Mouse (Mus musculus) heart, postnatal 10 days (tissue): ENCODE data around the gene Tubb4b. TPM values are rescaled to one million over a fixed set of nuclear protein-coding genes. Genes with fewer than 3 reads are reported as not detected.
"Not testable (repeated sequence)": the region's sequence is repeated elsewhere in the genome, so short reads cannot be mapped to it uniquely, and the experiment has no call there.

Source experiments
- DNase-seq, 2 experiments: peaks; one replicate each; pipeline ENCODE4 v3.0.0; 2021
- intact Hi-C: fragments of 180-260 bp; cut with DNase I; formaldehyde crosslinking; loops from one replicate; pipeline ENCODE4 v1.15.1; 2025
- total RNA-seq, 2 experiments: library from RNA; stranded (reverse); gene quantifications; 2 replicates each; pipeline ENCODE4 v1.2.3; 2021

Gene Tubb4b
- 100 to 1,000 TPM; 258 to 286 TPM for total RNA-seq

GRCm38 (mm10) chr2:25224492-25224765, at the start of gene Tubb4b:
TSS of gene Tubb4b (minus strand) at chr2:25224702.
- intact Hi-C loops = no loop called here
- DNase-seq = no peak

- intact Hi-C loops = loop anchor here (5.0 kb wide), 1 partner anchor 59 kb away; the partner anchor contains the start of gene Man1b1
- no peak for DNase-seq
These were observed 48.5 kb upstream of the Tubb4b start for GRCm38 (mm10) chr2:25273010-25273409.

- intact Hi-C loops = loop anchor here (5.0 kb wide), 1 partner anchor 60 kb away; the partner anchor contains the start of gene Man1b1
These were observed 48.0 kb upstream of the Tubb4b start for GRCm38 (mm10) chr2:25272515-25272914.

GRCm38 (mm10) chr2:25271827-25272511, 47.5 kb upstream of the Tubb4b start, which contains the start of the genes Ssna1 and Anapc2:
TSS of gene Ssna1 (minus strand) at chr2:25272438.
TSS of gene Anapc2 (plus strand) at chr2:25272478.
- DNase-seq = peak; percentile 98 to 99
- intact Hi-C loops = loop anchor here (5.0 kb wide), 1 partner anchor 60 kb away; the partner anchor contains the start of gene Man1b1

More at GRCm38 (mm10) chr2:25272515-25272914, 48.0 kb upstream of the Tubb4b start:
- DNase-seq = no peak

- DNase-seq = no peak
- intact Hi-C loops = no loop called here
These were observed 43.3 kb upstream of the Tubb4b start for GRCm38 (mm10) chr2:25267746-25268309.

- intact Hi-C loops = no loop called here
- DNase-seq = no peak
These were observed 42.7 kb upstream of the Tubb4b start for GRCm38 (mm10) chr2:25267241-25267640.

- intact Hi-C loops = no loop called here
- peak; percentile 32 to 52 for DNase-seq
These were observed 42.2 kb upstream of the Tubb4b start for GRCm38 (mm10) chr2:25266720-25267119.

- no peak for DNase-seq
- intact Hi-C loops = no loop called here
These were observed 41.6 kb upstream of the Tubb4b start for GRCm38 (mm10) chr2:25265897-25266656.

- intact Hi-C loops = no loop called here
- no peak for DNase-seq
These were observed 40.3 kb upstream of the Tubb4b start for GRCm38 (mm10) chr2:25264851-25265250.

GRCm38 (mm10) chr2:25264286-25264660, 39.8 kb upstream of the Tubb4b start:
- intact Hi-C loops = no loop called here
- DNase-seq = no peak

GRCm38 (mm10) chr2:25263623-25264285, 39.3 kb upstream of the Tubb4b start:
- intact Hi-C loops = no loop called here
- DNase-seq = no peak

- DNase-seq = peak; percentile 43 to 47
- intact Hi-C loops = no loop called here
These were observed 38.5 kb upstream of the Tubb4b start for GRCm38 (mm10) chr2:25262795-25263622.

GRCm38 (mm10) chr2:25262291-25262767, 37.8 kb upstream of the Tubb4b start, which contains the start of gene Tprn:
TSS of gene Tprn (plus strand) at chr2:25262618.
- intact Hi-C loops = no loop called here
- peak; percentile 96 for DNase-seq

GRCm38 (mm10) chr2:25261870-25262269, 37.4 kb upstream of the Tubb4b start:
- no peak for DNase-seq
- intact Hi-C loops = no loop called here

GRCm38 (mm10) chr2:25258887-25259286, 34.4 kb upstream of the Tubb4b start:
- intact Hi-C loops = loop anchor here (5.0 kb wide), 2 partner anchors 73 to 157 kb away; partner anchors contain the start of gene Man1b1
- no peak for DNase-seq

GRCm38 (mm10) chr2:25257250-25257649, 32.7 kb upstream of the Tubb4b start:
- DNase-seq = not testable (repeated sequence)
- intact Hi-C loops = loop anchor here (5.0 kb wide), 2 partner anchors 75 to 155 kb away; partner anchors contain the start of gene Man1b1

- peak; percentile 49 to 70 for DNase-seq
- intact Hi-C loops = loop anchor here (1.0 to 5.0 kb wide), 3 partner anchors 28 to 154 kb away; partner anchors contain the start of gene Man1b1
These were observed 32.1 kb upstream of the Tubb4b start for GRCm38 (mm10) chr2:25256443-25257109.

- intact Hi-C loops = loop anchor here (1.0 to 5.0 kb wide), 4 partner anchors 21 to 153 kb away; partner anchors contain the start of gene Man1b1
- peak; percentile 88 to 93 for DNase-seq
These were observed 30.8 kb upstream of the Tubb4b start, which contains the start of gene Tmem203 for GRCm38 (mm10) chr2:25255284-25255779. TSS of gene Tmem203 (plus strand) at chr2:25255439.

- intact Hi-C loops = no loop called here
- no peak for DNase-seq
These were observed 27.8 kb upstream of the Tubb4b start for GRCm38 (mm10) chr2:25252331-25252730.
